Mouse (Mus musculus) cerebral cortex, adult 2 months (tissue): ENCODE measurements around the gene Src.

Experiments used
- WGBS: fragments of 180-500 bp; shearing (Covaris S2); methylation state at CpG from one replicate; pipeline ENCODE4 v1.1.7; 2018; 5-methylcytosine and 5-hydroxymethylcytosine counted together

Gene Src

GRCm38 (mm10) chr2:157412497-157412896 lies 5.7 kb upstream of the Src start:
- 93% methylated on average over 7 of the region's 7 CpGs for WGBS

- WGBS = 69% methylated on average over 6 of the region's 6 CpGs
Observed at GRCm38 (mm10) chr2:157417229-157417628, 1.0 kb upstream of the Src start.

GRCm38 (mm10) chr2:157418609-157419071 lies 396 bp downstream of the Src start:
- WGBS = 12% methylated on average over 7 of the region's 7 CpGs

- 97% methylated on average over 4 of the region's 4 CpGs for WGBS
Observed at GRCm38 (mm10) chr2:157420404-157420803, 2.2 kb downstream of the Src start.

- 80% methylated on average over 11 of the region's 11 CpGs for WGBS
Observed at GRCm38 (mm10) chr2:157422062-157422655, 3.9 kb downstream of the Src start.

GRCm38 (mm10) chr2:157422854-157423705 lies 4.8 kb downstream of the Src start:
- WGBS = 72% methylated on average over 11 of the region's 11 CpGs

- 7% methylated on average over 20 of the region's 21 CpGs for WGBS
Observed at GRCm38 (mm10) chr2:157423706-157424125, 5.5 kb downstream of the Src start.

- 1% methylated on average over 80 of the region's 98 CpGs for WGBS
Observed at GRCm38 (mm10) chr2:157424126-157424903, 6.1 kb downstream of the Src start.

- 57% methylated on average over 16 of the region's 16 CpGs for WGBS
Observed at GRCm38 (mm10) chr2:157424904-157425642, 6.8 kb downstream of the Src start.

GRCm38 (mm10) chr2:157425643-157425988 lies 7.4 kb downstream of the Src start:
- 76% methylated on average over 6 of the region's 6 CpGs for WGBS

GRCm38 (mm10) chr2:157426171-157426570 lies 7.9 kb downstream of the Src start:
- WGBS = 67% methylated on average over 6 of the region's 6 CpGs

- WGBS = 42% methylated on average over 5 of the region's 5 CpGs
Observed at GRCm38 (mm10) chr2:157427164-157427563, 8.9 kb downstream of the Src start.

- WGBS = 79% methylated on average over 13 of the region's 13 CpGs
Observed at GRCm38 (mm10) chr2:157428351-157429139, 10.3 kb downstream of the Src start.

GRCm38 (mm10) chr2:157429735-157430134 lies 11.5 kb downstream of the Src start:
- WGBS = 57% methylated on average over 7 of the region's 7 CpGs

- WGBS = 42% methylated on average over 4 of the region's 4 CpGs
Observed at GRCm38 (mm10) chr2:157430667-157431429, 12.6 kb downstream of the Src start.

- 74% methylated on average over 5 of the region's 5 CpGs for WGBS
Observed at GRCm38 (mm10) chr2:157431912-157432311, 13.7 kb downstream of the Src start.

- 60% methylated on average over 9 of the region's 9 CpGs for WGBS
Observed at GRCm38 (mm10) chr2:157432476-157432875, 14.2 kb downstream of the Src start.

- 51% methylated on average over 9 of the region's 9 CpGs for WGBS
Observed at GRCm38 (mm10) chr2:157434041-157434440, 15.8 kb downstream of the Src start.

- 21% methylated on average over 6 of the region's 6 CpGs for WGBS
Observed at GRCm38 (mm10) chr2:157434497-157434896, 16.3 kb downstream of the Src start.

GRCm38 (mm10) chr2:157436496-157436895 lies 18.3 kb downstream of the Src start:
- 62% methylated on average over 11 of the region's 11 CpGs for WGBS
